Mouse (Mus musculus) kidney, postnatal 0 days (tissue): Measurements from ENCODE around the gene Tgif1. TPM values are rescaled to one million over a fixed set of nuclear protein-coding genes. Genes with fewer than 3 reads are reported as not detected.

Experiments
- ATAC-seq: fragments of 200-750 bp; cut with Nextera tagmentation; replicated peaks from 2 replicates; pipeline ENCODE4 v1.8.0; 2017; ENCODE audit warnings: low read depth, moderate number of reproducible peaks, moderate TSS enrichment, moderate library complexity; ENCODE audit not compliant: low FRiP score
- DNase-seq: peaks from one replicate; pipeline ENCODE4 v3.0.0-alpha.2; 2016; ENCODE audit warnings: low spot score
- H3K27ac ChIP-seq: fragments of 300-500 bp; sonication (generic); 2 replicates; pipeline ENCODE4 v1.5.1; 2014; ENCODE audit warnings: mild to moderate bottlenecking
- H3K27me3 ChIP-seq: fragments of 300-500 bp; sonication (generic); 2 replicates; pipeline ENCODE4 v1.6.1; 2014; ENCODE audit warnings: low read length, mixed read lengths; ENCODE audit not compliant: insufficient read depth
- H3K36me3 ChIP-seq: fragments of 300-500 bp; sonication (generic); 2 replicates; pipeline ENCODE4 v1.6.1; 2014; ENCODE audit warnings: low read length, mixed read lengths; ENCODE audit not compliant: insufficient read depth
- H3K4me1 ChIP-seq: fragments of 300-500 bp; sonication (generic); replicated peaks from 2 replicates; pipeline ENCODE4 v1.6.1; 2014; ENCODE audit warnings: antibody characterized with exemption, low read length, mixed read lengths; ENCODE audit not compliant: insufficient read depth
- H3K4me2 ChIP-seq: fragments of 300-500 bp; sonication (generic); 2 replicates; pipeline ENCODE4 v1.6.1; 2014; ENCODE audit warnings: mild to moderate bottlenecking, low read length, moderate library complexity, mixed read lengths
- H3K4me3 ChIP-seq: fragments of 300-500 bp; sonication (generic); replicated peaks from 2 replicates; pipeline ENCODE4 v1.5.1; 2014; ENCODE audit warnings: low read depth, low read length
- H3K9ac ChIP-seq: fragments of 300-500 bp; sonication (generic); 2 replicates; pipeline ENCODE4 v1.6.1; 2014; ENCODE audit warnings: low read depth, low read length
- H3K9me3 ChIP-seq: fragments of 300-500 bp; sonication (generic); replicated peaks from 2 replicates; pipeline ENCODE4 v1.6.1; 2016; ENCODE audit warnings: low read length, inconsistent platforms, mixed read lengths
- CTCF ChIP-seq: IDR thresholded peaks from 2 replicates; pipeline ENCODE4 v1.5.1; 2016; ENCODE audit warnings: antibody characterized with exemption, low read depth, mild to moderate bottlenecking, moderate library complexity
- WGBS: fragments of 180-500 bp; shearing (Covaris S2); extraction: QIAGEN DNeasy Blood & Tissue Kit; methylation state at CpG from one replicate; pipeline ENCODE4 v1.1.7; 2014; 5-methylcytosine and 5-hydroxymethylcytosine counted together
- polyA plus RNA-seq: library from polyadenylated mRNA; unstranded; fragments of >200 nt; fragmentation: Nextera tagmentation; extraction: Ambion mirVana; gene quantifications from 2 replicates; pipeline ENCODE4 v1.2.1, GENCODE M21; 2015

Tgif1 gene
- polyA plus RNA-seq, 1 experiment from 2014 or later = 74.9 TPM

DNA sequence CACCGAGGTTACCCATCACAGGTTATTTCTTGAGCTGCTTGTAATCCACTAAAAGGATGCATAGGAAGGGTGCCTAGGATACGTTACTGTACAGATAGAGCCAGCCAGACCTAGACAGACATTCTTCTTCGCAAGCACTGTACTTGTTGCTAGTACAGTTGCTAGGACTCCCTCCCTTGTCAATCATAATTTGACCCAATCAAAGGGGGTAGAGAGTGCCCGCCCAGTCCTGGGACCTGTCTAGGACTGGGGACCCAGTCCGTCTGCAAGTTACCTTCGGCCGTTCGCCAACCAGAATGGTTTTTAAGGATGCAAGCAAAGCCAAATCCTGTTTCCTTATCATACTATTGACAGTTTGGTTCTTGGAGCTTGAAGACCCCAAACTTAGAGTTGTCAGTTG is 10.8 kb upstream of the Tgif1 start:
- Histone ChIP-seq H3K4me2 (no peak overlapping the region), H3K9me3 (no peaks in the 10 kb centered on the region), H3K9ac (no peak overlapping the region), H3K36me3 (no peaks in the 10 kb centered on the region), H3K4me3 (no peak overlapping the region), H3K4me1 (no peaks in the 10 kb centered on the region), H3K27ac (no peak overlapping the region), H3K27me3 (no peaks in the 10 kb centered on the region)
- ATAC-seq = no peak
- 96% methylated on average over 8 of the region's 8 CpGs for WGBS
- TF ChIP-seq CTCF = no peak
- no peak for DNase-seq

DNA sequence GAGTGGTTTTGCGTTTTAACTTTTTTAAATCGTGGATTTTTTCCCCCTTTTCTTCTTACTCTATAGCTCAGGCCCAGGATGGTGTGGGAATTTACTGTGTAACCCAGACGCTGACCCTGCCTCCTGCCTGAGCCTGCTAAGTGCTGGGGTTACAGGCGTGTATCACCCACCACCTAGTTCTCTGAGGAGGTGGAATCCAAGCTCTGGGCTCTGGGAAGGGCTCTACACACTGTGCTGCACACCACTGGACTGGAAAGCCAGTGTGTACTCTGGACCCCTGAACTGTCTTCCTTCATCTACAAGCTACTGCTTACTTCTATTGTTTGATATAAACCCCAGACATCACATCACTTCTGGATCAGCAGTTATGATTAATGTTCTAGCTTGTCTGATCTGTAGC is 5.5 kb upstream of the Tgif1 start:
- no peaks in the 10 kb centered on the region for H3K9me3 ChIP-seq
- DNase-seq = no peak
- H3K36me3 ChIP-seq = no peaks in the 10 kb centered on the region
- no peak overlapping the region for H3K4me3 ChIP-seq
- H3K27me3 ChIP-seq = no peaks in the 10 kb centered on the region
- H3K4me2 ChIP-seq = no peak overlapping the region
- no peak for TF ChIP-seq CTCF
- H3K9ac ChIP-seq = no peak overlapping the region
- ATAC-seq = no peak
- WGBS = 63% methylated on average over 4 of the region's 4 CpGs
- no peak overlapping the region for H3K27ac ChIP-seq
- H3K4me1 ChIP-seq = 0 out of 2 replicates have a peak, but pooled peaks cover 3% of the 10 kb centered on the region

- Histone ChIP-seq H3K27ac (no peak overlapping the region), H3K4me1 (0 out of 2 replicates have a peak, but pooled peaks cover 3% of the 10 kb centered on the region), H3K9me3 (no peaks in the 10 kb centered on the region), H3K27me3 (no peaks in the 10 kb centered on the region), H3K36me3 (no peaks in the 10 kb centered on the region), H3K9ac (no peak overlapping the region), H3K4me3 (no peak overlapping the region), H3K4me2 (no peak overlapping the region)
- 43% methylated on average over 12 of the region's 12 CpGs for WGBS
- ATAC-seq (no peak), DNase-seq (no peak)
- no peak for TF ChIP-seq CTCF
Observed at GRCm38 (mm10) chr17:70856871-70857415, 3.6 kb upstream of the Tgif1 start.

DNA sequence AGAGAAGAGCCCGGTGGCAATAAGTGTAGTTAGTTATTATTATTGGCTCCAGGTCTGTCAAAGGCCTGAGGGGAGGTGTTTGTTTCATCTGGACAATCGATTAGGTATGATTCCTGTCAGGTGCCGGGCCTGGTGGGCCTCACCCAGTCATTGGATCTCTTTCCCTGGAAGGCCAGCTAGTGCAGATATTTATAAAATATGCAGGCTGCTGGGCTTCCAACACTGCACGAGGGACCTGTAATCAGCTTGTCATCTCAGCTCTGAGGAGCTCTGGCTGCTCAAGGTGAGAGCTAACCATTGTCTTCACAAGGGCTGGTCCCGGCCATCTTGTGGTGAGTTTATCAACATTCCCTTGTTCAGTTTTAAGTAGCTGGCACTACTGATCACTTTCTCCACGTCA is 675 bp upstream of the Tgif1 start:
- Histone ChIP-seq H3K36me3 (no peaks in the 10 kb centered on the region), H3K27me3 (no peaks in the 10 kb centered on the region), H3K27ac (peak overlapping the region; percentile 99), H3K4me1 (0 out of 2 replicates have a peak, but pooled peaks cover 3% of the 10 kb centered on the region), H3K9me3 (no peaks in the 10 kb centered on the region), H3K4me2 (peak overlapping the region; percentile 81), H3K9ac (0 out of 2 replicates have a peak overlapping the region, but pooled peaks have one; percentile 88), H3K4me3 (peak overlapping the region; percentile 89; the same call in 1 of the 2 replicates)
- ATAC-seq = no peak
- TF ChIP-seq CTCF = no peak
- peak; percentile 13 for DNase-seq
- 27% methylated on average over 6 of the region's 6 CpGs for WGBS

DNA sequence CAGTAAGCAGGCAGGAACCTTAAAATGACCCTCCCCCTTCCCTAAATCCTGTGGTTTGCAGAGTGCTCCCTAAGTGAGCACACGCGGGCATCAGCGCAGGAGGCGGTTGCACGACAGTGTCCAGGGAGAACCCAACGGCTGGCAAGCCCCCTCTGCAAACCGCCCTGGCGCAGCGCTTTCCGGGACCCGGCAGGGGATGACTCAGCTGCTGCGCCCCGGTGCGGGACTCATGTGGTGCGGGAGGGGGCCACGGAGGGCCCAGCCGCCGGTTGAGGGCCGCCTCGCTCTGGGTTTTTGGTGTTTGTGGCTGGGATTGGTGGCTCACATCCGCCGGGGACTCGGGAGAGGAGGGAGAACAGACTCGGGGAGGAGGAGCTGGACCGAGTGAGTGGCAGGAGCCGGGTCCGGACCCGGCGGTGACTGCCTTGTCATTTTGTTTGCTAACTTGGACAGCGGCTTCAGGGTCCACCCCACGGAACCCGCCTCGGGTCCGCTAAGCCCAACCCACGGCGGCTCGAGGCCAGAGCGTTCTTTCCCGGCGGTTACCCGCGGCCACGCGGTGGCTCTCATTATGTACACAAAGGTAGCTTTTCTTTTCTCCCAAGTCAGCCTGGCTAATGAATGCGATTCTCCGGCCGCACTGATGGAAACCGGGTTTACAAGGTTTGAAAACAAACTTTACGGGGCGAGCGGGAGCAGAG is 510 bp downstream of the Tgif1 start:
- H3K27me3 ChIP-seq = no peaks in the 10 kb centered on the region
- H3K4me1 ChIP-seq = 0 out of 2 replicates have a peak, but pooled peaks cover 3% of the 10 kb centered on the region
- no peaks in the 10 kb centered on the region for H3K9me3 ChIP-seq
- under 1% methylated on average over 51 of the region's 51 CpGs for WGBS
- DNase-seq = peak; percentile 93
- ATAC-seq = peak; percentile 70
- no peaks in the 10 kb centered on the region for H3K36me3 ChIP-seq
- peak overlapping the region; percentile 99 for H3K27ac ChIP-seq
- peak overlapping the region; percentile 81 for H3K4me2 ChIP-seq
- peak overlapping the region; percentile 89 for H3K4me3 ChIP-seq
- H3K9ac ChIP-seq = peak overlapping the region; percentile 88
- TF ChIP-seq CTCF = no peak

GRCm38 (mm10) chr17:70852011-70852685 is 1.2 kb downstream of the Tgif1 start:
- Histone ChIP-seq H3K4me3 (peak overlapping the region; percentile 89), H3K9me3 (no peaks in the 10 kb centered on the region), H3K9ac (peak overlapping the region; percentile 88), H3K36me3 (no peaks in the 10 kb centered on the region), H3K4me1 (0 out of 2 replicates have a peak, but pooled peaks cover 3% of the 10 kb centered on the region), H3K27me3 (no peaks in the 10 kb centered on the region), H3K27ac (peak overlapping the region; percentile 99), H3K4me2 (peak overlapping the region; percentile 81)
- no peak for ATAC-seq
- TF ChIP-seq CTCF = no peak; the same call in 1 of the 2 replicates
- DNase-seq = peak; percentile 74
- WGBS = 0% methylated on average over 29 of the region's 29 CpGs
